Mouse (Mus musculus) embryonic facial prominence, embryonic 12.5 days (tissue): Measurements from ENCODE around the gene Naaladl2. TPM values are rescaled to one million over a fixed set of nuclear protein-coding genes. Genes with fewer than 3 reads are reported as not detected.

Experiments
- ATAC-seq: fragments of 200-750 bp; cut with Nextera tagmentation; 2 replicates; pipeline ENCODE4 v1.8.0; 2017; ENCODE audit not compliant: insufficient number of reproducible peaks, insufficient read depth, low FRiP score, low TSS enrichment
- H3K27ac ChIP-seq: fragments of 300-500 bp; sonication (generic); 2 replicates; pipeline ENCODE4 v1.5.1; 2016; ENCODE audit warnings: mild to moderate bottlenecking
- H3K27me3 ChIP-seq: fragments of 300-500 bp; sonication (generic); 2 replicates; pipeline ENCODE4 v1.6.1; 2016; ENCODE audit warnings: mild to moderate bottlenecking, moderate library complexity
- H3K36me3 ChIP-seq: fragments of 300-500 bp; sonication (generic); 2 replicates; pipeline ENCODE4 v1.6.1; 2016; ENCODE audit warnings: mild to moderate bottlenecking
- H3K4me1 ChIP-seq: fragments of 300-500 bp; sonication (generic); 2 replicates; pipeline ENCODE4 v1.6.1; 2016
- H3K4me2 ChIP-seq: fragments of 300-500 bp; sonication (generic); replicated peaks from 2 replicates; pipeline ENCODE4 v1.6.1; 2016; ENCODE audit warnings: mild to moderate bottlenecking, moderate library complexity
- H3K4me3 ChIP-seq: fragments of 300-500 bp; sonication (generic); 2 replicates; pipeline ENCODE4 v1.5.1; 2016; ENCODE audit warnings: mild to moderate bottlenecking
- H3K9ac ChIP-seq: fragments of 300-500 bp; sonication (generic); 2 replicates; pipeline ENCODE4 v1.6.1; 2016; ENCODE audit warnings: mild to moderate bottlenecking, moderate library complexity
- H3K9me3 ChIP-seq: fragments of 300-500 bp; sonication (generic); 2 replicates; pipeline ENCODE4 v1.6.1; 2016; ENCODE audit warnings: mild to moderate bottlenecking, moderate library complexity
- WGBS: fragments of 180-500 bp; shearing (Covaris S2); methylation state at CpG from one replicate; pipeline ENCODE4 v1.1.7; 2016; 5-methylcytosine and 5-hydroxymethylcytosine counted together
- polyA plus RNA-seq: library from polyadenylated mRNA; unstranded; fragments of >200 nt; fragmentation: Nextera tagmentation; extraction: Ambion mirVana; gene quantifications from 2 replicates; pipeline ENCODE4 v1.2.1, GENCODE M21; 2016

Naaladl2 gene
- polyA plus RNA-seq, 1 experiment from 2014 or later: 2.2 TPM

DNA sequence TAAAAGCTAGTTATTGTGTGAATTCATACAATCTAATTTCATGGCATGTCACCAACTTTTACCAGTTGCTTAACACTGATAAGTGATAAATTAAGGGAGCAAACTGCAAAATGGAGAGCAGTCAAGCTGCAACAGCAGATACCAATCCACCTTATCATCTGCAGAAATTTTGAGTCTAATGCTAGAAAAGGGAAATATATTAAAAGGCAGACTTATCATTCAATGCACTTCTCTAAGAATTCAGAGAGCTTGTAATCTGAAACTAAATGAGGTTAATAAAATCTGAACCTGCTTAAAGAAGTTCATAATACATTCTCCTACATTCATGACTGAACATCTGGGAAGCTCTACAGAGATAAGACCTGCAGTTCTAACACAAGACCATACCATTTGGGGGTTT, 480.3 kb downstream of the Naaladl2 start:
- no peak overlapping the region for H3K27ac ChIP-seq
- no peak overlapping the region for H3K9ac ChIP-seq
- no peaks in the 10 kb centered on the region for H3K9me3 ChIP-seq
- no peak overlapping the region for H3K4me3 ChIP-seq
- H3K4me1 ChIP-seq: no peaks in the 10 kb centered on the region
- H3K27me3 ChIP-seq: no peaks in the 10 kb centered on the region
- no peaks in the 10 kb centered on the region for H3K36me3 ChIP-seq
- no peak for ATAC-seq
- H3K4me2 ChIP-seq: no peak overlapping the region

DNA sequence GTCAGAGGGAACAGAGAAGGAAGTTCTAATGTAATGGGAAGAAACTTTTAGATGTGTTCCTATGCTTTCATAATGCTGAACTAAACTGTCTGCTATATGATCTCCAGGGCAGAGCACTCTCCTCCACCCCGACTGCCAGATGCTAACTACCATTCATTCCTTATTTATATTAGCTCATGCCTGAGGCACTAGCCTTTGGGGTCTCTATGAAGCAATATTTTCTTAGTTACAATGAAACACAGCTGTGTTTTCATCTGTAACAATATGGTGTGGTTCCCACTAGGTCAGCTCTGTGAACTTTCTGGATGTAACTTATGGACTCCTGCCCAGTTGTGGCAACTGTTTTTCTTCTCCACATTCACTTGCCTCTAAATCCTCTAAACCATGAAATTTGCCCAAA, 514.0 kb downstream of the Naaladl2 start:
- Histone ChIP-seq H3K27me3 (no peaks in the 10 kb centered on the region), H3K36me3 (no peaks in the 10 kb centered on the region), H3K9me3 (no peaks in the 10 kb centered on the region), H3K27ac (no peak overlapping the region), H3K4me1 (no peaks in the 10 kb centered on the region), H3K4me2 (no peak overlapping the region), H3K4me3 (no peak overlapping the region), H3K9ac (no peak overlapping the region)
- WGBS: 21% methylated on average over 1 of the region's 1 CpGs
- ATAC-seq: no peak

DNA sequence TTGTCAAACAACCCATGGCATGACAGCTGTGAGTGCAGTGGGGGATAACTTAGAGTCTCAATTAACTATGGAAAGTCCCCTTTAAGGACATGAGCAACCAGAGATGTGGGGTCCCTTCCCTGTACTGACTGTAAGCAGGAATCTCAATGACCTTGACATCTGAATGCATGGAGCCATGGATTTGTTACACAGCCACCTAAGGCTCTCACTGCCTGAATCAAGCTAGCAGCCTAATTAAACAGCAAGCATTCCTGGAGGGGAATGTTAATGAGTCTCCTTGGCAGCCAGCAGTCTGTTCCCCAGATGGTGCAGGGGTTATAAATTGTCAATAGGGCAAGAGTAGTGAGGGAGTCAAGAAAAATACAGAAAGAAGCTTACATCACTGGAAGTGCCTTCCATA, 538.6 kb downstream of the Naaladl2 start:
- H3K27me3 ChIP-seq: no peaks in the 10 kb centered on the region
- H3K4me2 ChIP-seq: no peak overlapping the region
- no peaks in the 10 kb centered on the region for H3K9me3 ChIP-seq
- no peak for ATAC-seq
- no peak overlapping the region for H3K4me3 ChIP-seq
- no peak overlapping the region for H3K9ac ChIP-seq
- no peaks in the 10 kb centered on the region for H3K36me3 ChIP-seq
- no peak overlapping the region for H3K27ac ChIP-seq
- no peaks in the 10 kb centered on the region for H3K4me1 ChIP-seq

DNA sequence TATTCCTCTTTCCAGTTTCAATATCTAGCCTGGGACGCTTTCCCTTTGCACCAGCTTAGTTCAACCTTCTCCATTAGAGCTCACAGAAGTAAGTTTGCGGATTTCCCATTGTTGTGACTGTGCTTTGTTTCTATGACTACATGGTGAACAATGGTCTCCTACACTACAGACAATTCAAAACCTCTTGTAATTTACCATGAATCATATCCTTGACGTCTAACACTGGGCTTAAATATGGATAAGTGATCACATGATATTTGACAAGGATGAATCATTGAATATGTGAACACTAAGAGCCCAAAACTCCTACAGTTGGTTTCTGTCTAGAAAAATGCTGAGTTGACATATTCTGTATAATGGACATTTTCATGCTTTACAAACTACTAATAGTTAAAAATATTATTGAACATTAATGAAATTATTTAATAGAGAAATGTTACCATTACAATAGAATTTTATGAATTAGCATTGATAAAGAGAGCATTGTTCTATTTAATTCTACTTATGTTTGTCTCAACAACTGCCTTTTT, 539.2 kb downstream of the Naaladl2 start:
- 82% methylated on average over 3 of the region's 3 CpGs for WGBS
- no peaks in the 10 kb centered on the region for H3K4me1 ChIP-seq
- H3K36me3 ChIP-seq: no peaks in the 10 kb centered on the region
- no peak overlapping the region for H3K9ac ChIP-seq
- no peaks in the 10 kb centered on the region for H3K9me3 ChIP-seq
- no peak overlapping the region for H3K4me3 ChIP-seq
- no peak overlapping the region for H3K4me2 ChIP-seq
- no peak overlapping the region for H3K27ac ChIP-seq
- no peak for ATAC-seq
- H3K27me3 ChIP-seq: no peaks in the 10 kb centered on the region

- H3K4me1 ChIP-seq: no peaks in the 10 kb centered on the region
- WGBS: 71% methylated on average over 2 of the region's 2 CpGs
- H3K9me3 ChIP-seq: no peaks in the 10 kb centered on the region
- no peak overlapping the region for H3K4me2 ChIP-seq
- H3K27ac ChIP-seq: no peak overlapping the region
- H3K36me3 ChIP-seq: no peaks in the 10 kb centered on the region
- H3K27me3 ChIP-seq: no peaks in the 10 kb centered on the region
- no peak for ATAC-seq
- H3K4me3 ChIP-seq: no peak overlapping the region
- H3K9ac ChIP-seq: no peak overlapping the region
These were observed 548.6 kb downstream of the Naaladl2 start for GRCm38 (mm10) chr3:24595447-24595846.

DNA sequence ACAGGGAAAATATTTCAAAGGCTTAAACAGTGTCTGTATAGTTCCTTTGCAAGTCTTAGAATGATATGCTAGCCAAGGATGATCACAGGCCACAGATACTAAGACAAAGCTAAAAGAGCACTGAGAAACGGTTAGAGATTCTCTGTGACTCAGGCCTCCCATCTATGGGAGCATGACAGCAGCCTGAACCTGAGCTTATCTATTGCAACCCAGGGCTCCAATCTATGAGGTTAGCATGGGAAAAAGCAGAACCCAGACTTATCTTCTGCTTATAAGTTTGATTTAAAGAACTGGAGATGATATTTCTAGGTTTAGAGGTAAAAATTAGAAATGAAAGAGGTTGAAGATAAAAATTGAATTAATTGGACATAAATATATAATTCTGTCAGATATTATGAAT, 587.4 kb downstream of the Naaladl2 start:
- H3K9me3 ChIP-seq: no peaks in the 10 kb centered on the region
- 83% methylated on average over 1 of the region's 1 CpGs for WGBS
- H3K27me3 ChIP-seq: no peaks in the 10 kb centered on the region

GRCm38 (mm10) chr3:24553701-24554100, 590.4 kb downstream of the Naaladl2 start:
- Histone ChIP-seq H3K4me3 (no peak overlapping the region), H3K27ac (no peak overlapping the region), H3K4me2 (no peak overlapping the region), H3K27me3 (no peaks in the 10 kb centered on the region), H3K36me3 (no peaks in the 10 kb centered on the region), H3K9me3 (no peaks in the 10 kb centered on the region), H3K4me1 (no peaks in the 10 kb centered on the region), H3K9ac (no peak overlapping the region)
- ATAC-seq: no peak
- WGBS: 83% methylated on average over 5 of the region's 5 CpGs

More for the DNA sequence above, 587.4 kb downstream of the Naaladl2 start:
- no peak for ATAC-seq
- no peak overlapping the region for H3K9ac ChIP-seq
- no peak overlapping the region for H3K27ac ChIP-seq
- no peak overlapping the region for H3K4me2 ChIP-seq
- no peak overlapping the region for H3K4me3 ChIP-seq
- H3K36me3 ChIP-seq: no peaks in the 10 kb centered on the region
- no peaks in the 10 kb centered on the region for H3K4me1 ChIP-seq

- H3K27ac ChIP-seq: no peak overlapping the region
- no peak overlapping the region for H3K4me3 ChIP-seq
- ATAC-seq: no peak
- no peak overlapping the region for H3K9ac ChIP-seq
- no peak overlapping the region for H3K4me2 ChIP-seq
- H3K36me3 ChIP-seq: no peaks in the 10 kb centered on the region
- H3K9me3 ChIP-seq: no peaks in the 10 kb centered on the region
- no peaks in the 10 kb centered on the region for H3K27me3 ChIP-seq
- no peaks in the 10 kb centered on the region for H3K4me1 ChIP-seq
- WGBS: 73% methylated on average over 2 of the region's 2 CpGs
These were observed 591.4 kb downstream of the Naaladl2 start for GRCm38 (mm10) chr3:24552631-24553030.

DNA sequence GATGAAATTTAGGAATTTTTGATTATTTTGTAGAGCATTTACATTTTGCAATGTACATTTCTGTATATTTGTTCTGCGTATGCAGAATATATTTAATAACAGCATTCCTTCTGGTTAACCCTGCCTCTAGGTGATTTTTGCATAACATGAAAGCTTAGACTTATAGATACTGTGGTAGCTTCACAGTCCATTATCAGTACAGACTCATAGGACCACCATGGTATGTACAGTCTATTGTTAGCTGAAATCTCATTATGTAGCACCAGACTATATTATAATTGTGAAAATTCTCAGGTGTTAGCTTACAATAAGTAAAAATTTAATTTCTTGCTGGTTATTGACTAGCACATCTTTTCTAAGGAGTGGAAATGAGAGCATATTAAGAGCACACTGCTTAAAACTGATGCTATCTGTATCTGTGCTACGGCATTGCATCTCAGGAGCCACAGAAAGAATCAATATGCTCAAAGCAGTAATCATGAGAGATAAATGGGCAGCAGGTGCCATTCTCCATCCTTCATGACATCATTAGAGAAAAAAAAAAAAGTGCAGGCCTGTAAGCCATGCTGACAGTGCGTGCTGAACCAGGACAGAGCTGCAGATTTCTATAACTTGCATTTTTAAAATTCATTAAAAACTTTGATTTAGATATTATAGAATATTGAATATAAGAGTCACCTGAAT, 610.1 kb downstream of the Naaladl2 start:
- Histone ChIP-seq H3K4me1 (no peaks in the 10 kb centered on the region), H3K4me3 (no peak overlapping the region)
- no peak for ATAC-seq

DNA sequence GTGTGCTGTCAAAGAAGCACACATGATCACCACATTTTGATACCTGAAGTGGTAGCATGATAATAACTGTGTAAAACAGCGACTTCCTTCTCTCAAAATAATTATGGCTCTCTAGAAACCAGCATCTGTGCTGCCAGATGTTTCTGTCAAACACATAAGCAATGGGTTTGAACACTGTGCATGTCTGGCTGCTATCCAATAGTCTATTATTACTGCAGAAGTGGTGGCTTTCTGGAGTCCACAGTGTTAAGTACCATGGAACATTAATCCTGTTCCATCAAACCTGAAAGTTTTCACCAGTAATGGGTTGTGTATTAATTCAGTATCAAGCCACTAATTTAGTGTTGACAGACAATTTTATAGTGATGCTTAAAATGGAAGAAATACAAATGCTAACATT, 629.1 kb downstream of the Naaladl2 start:
- Histone ChIP-seq H3K27me3 (no peaks in the 10 kb centered on the region), H3K4me1 (no peaks in the 10 kb centered on the region), H3K4me2 (no peak overlapping the region), H3K9me3 (no peaks in the 10 kb centered on the region), H3K27ac (no peak overlapping the region), H3K36me3 (no peaks in the 10 kb centered on the region), H3K9ac (no peak overlapping the region), H3K4me3 (no peak overlapping the region)
- WGBS: 45% methylated on average over 1 of the region's 1 CpGs
- ATAC-seq: no peak

More for the DNA sequence above, 610.1 kb downstream of the Naaladl2 start:
- no peak overlapping the region for H3K27ac ChIP-seq
- H3K9ac ChIP-seq: no peak overlapping the region
- H3K36me3 ChIP-seq: no peaks in the 10 kb centered on the region
- 80% methylated on average over 3 of the region's 3 CpGs for WGBS
- no peaks in the 10 kb centered on the region for H3K9me3 ChIP-seq
- H3K27me3 ChIP-seq: no peaks in the 10 kb centered on the region
- no peak overlapping the region for H3K4me2 ChIP-seq

GRCm38 (mm10) chr3:24486456-24487112, 657.5 kb downstream of the Naaladl2 start:
- Histone ChIP-seq H3K4me3 (no peak overlapping the region), H3K27me3 (no peaks in the 10 kb centered on the region), H3K9me3 (no peaks in the 10 kb centered on the region), H3K4me2 (no peak overlapping the region), H3K4me1 (no peaks in the 10 kb centered on the region), H3K36me3 (no peaks in the 10 kb centered on the region), H3K9ac (no peak overlapping the region), H3K27ac (no peak overlapping the region)
- no peak for ATAC-seq
- 68% methylated on average over 4 of the region's 4 CpGs for WGBS

DNA sequence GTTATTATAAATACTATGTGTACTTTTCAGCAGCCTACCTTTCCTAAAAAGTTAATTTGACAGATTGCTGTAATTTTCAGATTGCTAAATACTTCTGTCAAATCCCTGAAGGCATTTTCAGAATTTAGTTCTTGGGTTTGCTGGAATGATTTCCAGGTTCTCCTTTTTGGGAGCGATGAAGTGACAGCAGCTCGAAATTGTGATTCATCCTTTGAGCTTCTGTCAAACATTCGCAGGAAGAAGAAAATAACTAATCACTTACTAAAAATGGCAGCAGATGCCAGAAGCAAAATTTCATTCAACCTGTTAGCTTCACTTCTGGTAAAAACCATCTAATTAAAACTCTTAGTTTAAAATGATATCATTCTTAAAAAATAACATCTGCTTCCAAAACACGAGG, 680.1 kb downstream of the Naaladl2 start:
- ATAC-seq: no peak
- H3K9me3 ChIP-seq: no peaks in the 10 kb centered on the region; the same call in 1 of the 2 replicates
- no peak overlapping the region for H3K9ac ChIP-seq
- no peak overlapping the region for H3K4me3 ChIP-seq
- H3K27ac ChIP-seq: no peak overlapping the region
- no peaks in the 10 kb centered on the region for H3K4me1 ChIP-seq
- H3K27me3 ChIP-seq: no peaks in the 10 kb centered on the region
- H3K36me3 ChIP-seq: no peaks in the 10 kb centered on the region
- WGBS: 76% methylated on average over 4 of the region's 4 CpGs
- no peak overlapping the region for H3K4me2 ChIP-seq
